Mouse (Mus musculus) neutrophil, adult 5-6 weeks (primary cell): ENCODE measurements around the gene Cdc26. TPM values are rescaled to one million over a fixed set of nuclear protein-coding genes. Genes with fewer than 3 reads are reported as not detected.
A peak's percentile ranks its signal among the peaks of the same experiment; 100 is the strongest.

Experiments
- ATAC-seq: fragments of 151-379, 151-347 bp; 2 replicates; pipeline ENCODE4 v1.8.0; 2017; ENCODE audit warnings: mild to moderate bottlenecking, moderate TSS enrichment; ENCODE audit not compliant: insufficient number of reproducible peaks, poor library complexity, low FRiP score, severe bottlenecking; ENCODE audit errors: extremely low read depth
- total RNA-seq: library from RNA; stranded (forward); fragments of 200-1000 nt; gene quantifications from 2 replicates; pipeline ENCODE4 v1.2.3, GENCODE M21; 2017

Cdc26 gene
- total RNA-seq, 1 experiment from 2014 or later, result 44.7 TPM

- ATAC-seq, result peak; percentile 27; the same call in 1 of the 2 replicates
Observed at GRCm38 (mm10) chr4:62407730-62408582, 486 bp downstream of the Cdc26 start.

- no peak for ATAC-seq
Observed at GRCm38 (mm10) chr4:62406133-62406532, 2.3 kb downstream of the Cdc26 start.

- no peak for ATAC-seq
Observed at GRCm38 (mm10) chr4:62398956-62399355, 9.5 kb downstream of the Cdc26 start.

GRCm38 (mm10) chr4:62397616-62398365 is 10.7 kb downstream of the Cdc26 start:
- ATAC-seq, result no peak

GRCm38 (mm10) chr4:62395806-62396205 is 12.6 kb downstream of the Cdc26 start:
- ATAC-seq, result no peak

GRCm38 (mm10) chr4:62393459-62393858 is 15.0 kb downstream of the Cdc26 start:
- no peak for ATAC-seq

GRCm38 (mm10) chr4:62391892-62392291 is 16.6 kb downstream of the Cdc26 start:
- ATAC-seq, result peak; percentile 61

GRCm38 (mm10) chr4:62389592-62390512 is 18.6 kb downstream of the Cdc26 start:
- no peak for ATAC-seq

GRCm38 (mm10) chr4:62385439-62385838 is 23.0 kb downstream of the Cdc26 start:
- no peak for ATAC-seq

GRCm38 (mm10) chr4:62384159-62384558 is 24.3 kb downstream of the Cdc26 start:
- ATAC-seq, result no peak

GRCm38 (mm10) chr4:62383752-62384151 is 24.7 kb downstream of the Cdc26 start:
- no peak for ATAC-seq

- ATAC-seq, result no peak
Observed at GRCm38 (mm10) chr4:62383207-62383606, 25.2 kb downstream of the Cdc26 start.

- no peak for ATAC-seq
Observed at GRCm38 (mm10) chr4:62379724-62380381, 28.6 kb downstream of the Cdc26 start.

- ATAC-seq, result no peak
Observed at GRCm38 (mm10) chr4:62376123-62376522, 32.3 kb downstream of the Cdc26 start.

GRCm38 (mm10) chr4:62374342-62374741 is 34.1 kb downstream of the Cdc26 start:
- no peak for ATAC-seq

- ATAC-seq, result no peak
Observed at GRCm38 (mm10) chr4:62373668-62374067, 34.8 kb downstream of the Cdc26 start.

GRCm38 (mm10) chr4:62372818-62373520 is 35.5 kb downstream of the Cdc26 start:
- ATAC-seq, result no peak

GRCm38 (mm10) chr4:62372410-62372809 is 36.0 kb downstream of the Cdc26 start:
- no peak for ATAC-seq
